Mouse (Mus musculus) hindbrain, embryonic 14.5 days (tissue): ENCODE results near the gene Slfn2. TPM values are rescaled to one million over a fixed set of nuclear protein-coding genes. Genes with fewer than 3 reads are reported as not detected.

ENCODE experiments used
- ATAC-seq: fragments of 200-750 bp; cut with Nextera tagmentation; 2 replicates; pipeline ENCODE4 v1.8.0; 2017; ENCODE audit warnings: moderate number of reproducible peaks, mild to moderate bottlenecking, moderate TSS enrichment, moderate library complexity; ENCODE audit not compliant: low FRiP score
- DNase-seq: peaks from one replicate; pipeline ENCODE4 v3.0.0-alpha.2; 2015; ENCODE audit warnings: low spot score
- H3K27ac ChIP-seq: fragments of 300-500 bp; sonication (generic); 2 replicates; pipeline ENCODE4 v1.5.1; 2014; ENCODE audit warnings: mild to moderate bottlenecking, moderate library complexity
- H3K27me3 ChIP-seq: fragments of 300-500 bp; sonication (generic); 2 replicates; pipeline ENCODE4 v1.6.1; 2014; ENCODE audit warnings: mild to moderate bottlenecking, low read length, mixed read lengths; ENCODE audit not compliant: control insufficient read depth, insufficient read depth
- H3K36me3 ChIP-seq: fragments of 300-500 bp; sonication (generic); replicated peaks from 2 replicates; pipeline ENCODE4 v1.6.1; 2014; ENCODE audit not compliant: control insufficient read depth, insufficient read depth
- H3K4me1 ChIP-seq: fragments of 300-500 bp; sonication (generic); replicated peaks from 2 replicates; pipeline ENCODE4 v1.6.1; 2014; ENCODE audit warnings: antibody characterized with exemption, low read length, mixed read lengths; ENCODE audit not compliant: control insufficient read depth, insufficient read depth
- H3K4me2 ChIP-seq: fragments of 300-500 bp; sonication (generic); replicated peaks from 2 replicates; pipeline ENCODE4 v1.6.1; 2014; ENCODE audit warnings: mild to moderate bottlenecking, moderate library complexity
- H3K4me3 ChIP-seq: fragments of 300-500 bp; sonication (generic); replicated peaks from 2 replicates; pipeline ENCODE4 v1.5.1; 2014; ENCODE audit warnings: mild to moderate bottlenecking, low read length
- H3K9ac ChIP-seq: fragments of 300-500 bp; sonication (generic); 2 replicates; pipeline ENCODE4 v1.6.1; 2014
- H3K9me3 ChIP-seq: fragments of 300-500 bp; sonication (generic); 2 replicates; pipeline ENCODE4 v1.6.1; 2016; ENCODE audit warnings: low read length; ENCODE audit not compliant: control insufficient read depth
- WGBS: fragments of 180-500 bp; shearing (Covaris S2); extraction: QIAGEN DNeasy Blood & Tissue Kit; methylation state at CpG from one replicate; pipeline ENCODE4 v1.1.7; 2014; 5-methylcytosine and 5-hydroxymethylcytosine counted together
- microRNA-seq: library from miRNA; unstranded; fragments of <30 nt; microRNA quantifications from one replicate; pipeline ENCODE4, GENCODE M21; 2016
- polyA plus RNA-seq: library from polyadenylated mRNA; unstranded; fragments of >200 nt; fragmentation: Nextera tagmentation; extraction: Ambion mirVana; gene quantifications from 2 replicates; pipeline ENCODE4 v1.2.1, GENCODE M21; 2014

The Slfn2 gene
- polyA plus RNA-seq, 1 experiment from 2014 or later, result 1.3 TPM

DNA sequence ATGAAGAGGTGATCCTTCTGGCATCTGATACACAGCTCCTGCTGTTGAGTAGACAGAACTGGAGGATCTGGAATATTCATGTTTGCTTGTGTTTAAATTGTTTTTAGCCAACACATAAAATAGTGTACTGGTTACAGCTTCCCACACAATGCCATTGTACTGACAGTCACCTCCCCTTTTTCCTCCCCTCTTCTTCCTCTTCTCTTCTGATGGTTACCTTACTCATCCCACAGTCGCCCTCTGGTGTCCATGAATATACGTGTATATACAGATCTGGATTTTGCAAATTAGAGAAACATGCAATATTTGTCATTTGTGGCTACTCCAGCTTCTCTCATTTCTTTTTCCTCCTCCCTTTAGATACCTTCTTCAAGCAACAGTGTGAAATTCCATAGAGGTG is 50.2 kb downstream of the Slfn2 start:
- Histone ChIP-seq H3K9ac (no peak overlapping the region), H3K27ac (no peak overlapping the region), H3K9me3 (no peaks in the 10 kb centered on the region), H3K4me1 (no peaks in the 10 kb centered on the region), H3K36me3 (no peaks in the 10 kb centered on the region), H3K27me3 (no peaks in the 10 kb centered on the region), H3K4me3 (no peak overlapping the region), H3K4me2 (no peak overlapping the region)
- WGBS, result 48% methylated on average over 2 of the region's 2 CpGs
- DNase-seq, result no peak
- ATAC-seq, result no peak

DNA sequence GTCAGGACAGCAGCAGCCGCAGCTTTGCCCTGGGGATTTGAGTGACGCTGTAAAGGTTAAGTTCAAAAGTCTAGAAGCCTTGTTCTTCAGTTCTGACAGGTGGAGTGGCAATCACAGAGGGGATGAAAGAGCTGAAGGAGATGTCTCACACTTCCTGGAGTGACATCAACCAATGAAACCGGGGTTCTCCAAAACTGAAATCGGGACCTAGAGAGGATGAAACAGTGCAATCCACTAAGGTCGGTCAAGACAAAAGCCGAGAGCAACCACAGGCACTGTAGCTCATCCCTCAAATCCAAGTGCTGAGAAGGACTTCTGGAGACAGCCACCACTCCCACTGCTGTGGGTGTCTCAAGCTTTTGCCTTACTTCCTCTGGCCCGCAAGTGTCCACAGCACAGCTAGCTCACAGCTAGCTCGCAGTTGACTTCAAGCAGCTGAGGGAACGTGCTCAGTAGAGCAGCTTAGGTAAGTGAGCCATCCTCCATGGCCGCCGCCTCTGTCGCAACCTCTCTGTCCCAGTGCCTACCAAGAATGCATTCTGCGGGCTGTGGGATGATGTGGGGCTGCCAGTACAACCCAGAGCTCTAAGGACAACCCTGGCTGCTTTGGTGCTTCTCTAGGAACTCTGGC is 51.8 kb downstream of the Slfn2 start, which contains the start of gene Slfn1:
Gene Slfn1, plus strand, starts transcription at position 253 of the 631 bp plus-strand sequence.
- no peak within 1 kb of the TSS for H3K9ac ChIP-seq
- 89% methylated on average over 13 of the region's 13 CpGs for WGBS
- H3K36me3 ChIP-seq, result no peaks in the 10 kb centered on the region
- no peak within 1 kb of the TSS for H3K27ac ChIP-seq
- no peaks in the 10 kb centered on the region for H3K9me3 ChIP-seq
- ATAC-seq, result no peak
- no peak within 1 kb of the TSS for H3K4me2 ChIP-seq
- no peaks in the 10 kb centered on the region for H3K27me3 ChIP-seq
- no peaks in the 10 kb centered on the region for H3K4me1 ChIP-seq
- no peak within 1 kb of the TSS for H3K4me3 ChIP-seq
- no peak for DNase-seq

DNA sequence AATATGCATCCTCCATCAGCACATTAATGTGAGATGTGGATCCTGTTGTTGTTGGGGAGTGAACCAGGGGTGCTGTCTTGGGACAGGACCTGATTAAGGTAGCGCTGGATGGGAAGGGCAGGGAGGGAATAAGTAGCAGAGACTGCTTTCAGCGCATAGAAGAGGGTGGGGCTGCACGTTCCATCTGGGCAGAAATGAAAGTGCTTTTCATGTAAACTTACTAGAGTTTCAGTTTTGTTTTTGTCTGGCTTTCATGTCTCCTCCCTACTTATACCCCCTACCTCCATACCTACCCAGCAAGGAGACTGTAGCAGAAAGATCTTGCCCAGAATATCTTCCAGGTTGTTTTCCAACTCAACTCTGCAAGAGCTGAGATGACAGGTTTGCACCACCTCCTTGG is 53.1 kb downstream of the Slfn2 start:
- Histone ChIP-seq H3K27ac (no peak overlapping the region), H3K4me1 (no peaks in the 10 kb centered on the region), H3K4me2 (no peak overlapping the region), H3K36me3 (no peaks in the 10 kb centered on the region), H3K9me3 (no peaks in the 10 kb centered on the region), H3K27me3 (no peaks in the 10 kb centered on the region), H3K4me3 (no peak overlapping the region), H3K9ac (no peak overlapping the region)
- no peak for ATAC-seq
- WGBS, result 58% methylated on average over 3 of the region's 3 CpGs
- DNase-seq, result no peak

Small RNA genes within 50 kb of the gene (microRNA-seq; reads per million reads assigned to microRNA genes)
- not detected for gene Gm27598

Other genes starting within 250 kb of the Slfn2 start
- gene Rffl, start 193.9 kb upstream of the Slfn2 start, polyA plus RNA-seq, result 4.3 and 5.0 TPM in 2 replicates
- gene Rad51d, start 174.5 kb upstream of the Slfn2 start, polyA plus RNA-seq, result 14.0 and 14.3 TPM in 2 replicates
- gene Fndc8, start 173.0 kb upstream of the Slfn2 start, polyA plus RNA-seq, result 0.37 and 0.77 TPM in 2 replicates
- 20.7 and 28.0 TPM in 2 replicates for gene Nle1, start 156.7 kb upstream of the Slfn2 start, polyA plus RNA-seq
- gene Unc45b, start 154.6 kb upstream of the Slfn2 start, polyA plus RNA-seq, result 1.1 and 2.0 TPM in 2 replicates
- gene Slfn5, start 113.8 kb upstream of the Slfn2 start, polyA plus RNA-seq, result 1.4 and 1.6 TPM in 2 replicates
- 1.8 and 2.7 TPM in 2 replicates for gene Slfn9, start 73.3 kb upstream of the Slfn2 start, polyA plus RNA-seq
- gene Slfn8, start 44.3 kb upstream of the Slfn2 start, polyA plus RNA-seq, result 0.21 and 0.27 TPM in 2 replicates
- 0.11 TPM in 1 of 2 replicates, not detected in the other for gene Slfn1, start 51.7 kb downstream of the Slfn2 start, polyA plus RNA-seq
- gene Slfn4, start 110.1 kb downstream of the Slfn2 start, polyA plus RNA-seq, result 0.14 TPM in 1 of 2 replicates, not detected in the other
- 0.22 TPM in 1 of 2 replicates, not detected in the other for gene Slfn3, start 126.2 kb downstream of the Slfn2 start, polyA plus RNA-seq
- gene Slfn14, start 221.6 kb downstream of the Slfn2 start, polyA plus RNA-seq, result 0.05 TPM in 1 of 2 replicates, not detected in the other
- 154 and 180 TPM in 2 replicates for gene Ap2b1, start 233.9 kb downstream of the Slfn2 start, polyA plus RNA-seq
- gene Pex12, start 237.5 kb downstream of the Slfn2 start, polyA plus RNA-seq, result 14.9 and 15.1 TPM in 2 replicates